Mouse (Mus musculus) intestine, postnatal 0 days (tissue): ENCODE data around the gene Slc16a2. TPM values are rescaled to one million over a fixed set of nuclear protein-coding genes. Genes with fewer than 3 reads are reported as not detected.

Experiments
- ATAC-seq: fragments of 200-750 bp; cut with Nextera tagmentation; 2 replicates; pipeline ENCODE4 v1.8.0; 2017; ENCODE audit warnings: mild to moderate bottlenecking, moderate TSS enrichment, moderate library complexity
- H3K27ac ChIP-seq: fragments of 300-500 bp; sonication (generic); 2 replicates; pipeline ENCODE4 v1.5.1; 2014; ENCODE audit warnings: mild to moderate bottlenecking, low read depth, low read length, moderate library complexity
- H3K27me3 ChIP-seq: fragments of 300-500 bp; sonication (generic); replicated peaks from 2 replicates; pipeline ENCODE4 v1.6.1; 2014; ENCODE audit warnings: low read length, mixed read lengths; ENCODE audit not compliant: control insufficient read depth, insufficient read depth
- H3K36me3 ChIP-seq: fragments of 300-500 bp; sonication (generic); 2 replicates; pipeline ENCODE4 v1.6.1; 2014; ENCODE audit warnings: mild to moderate bottlenecking, moderate library complexity; ENCODE audit not compliant: control insufficient read depth, insufficient read depth
- H3K4me1 ChIP-seq: fragments of 300-500 bp; sonication (generic); replicated peaks from 2 replicates; pipeline ENCODE4 v1.6.1; 2014; ENCODE audit warnings: antibody characterized with exemption, low read length, mixed read lengths; ENCODE audit not compliant: control insufficient read depth, insufficient read depth
- H3K4me2 ChIP-seq: fragments of 300-500 bp; sonication (generic); replicated peaks from 2 replicates; pipeline ENCODE4 v1.6.1; 2014; ENCODE audit warnings: low read depth, mild to moderate bottlenecking, moderate library complexity
- H3K4me3 ChIP-seq: fragments of 300-500 bp; sonication (generic); 2 replicates; pipeline ENCODE4 v1.5.1; 2014; ENCODE audit warnings: low read depth, low read length
- H3K9ac ChIP-seq: fragments of 300-500 bp; sonication (generic); 2 replicates; pipeline ENCODE4 v1.6.1; 2014; ENCODE audit warnings: mild to moderate bottlenecking, low read depth, low read length
- H3K9me3 ChIP-seq: fragments of 300-500 bp; sonication (generic); 2 replicates; pipeline ENCODE4 v1.6.1; 2016; ENCODE audit warnings: mixed run types; ENCODE audit not compliant: control insufficient read depth
- CTCF ChIP-seq: sonication (generic); IDR thresholded peaks from 2 replicates; pipeline ENCODE4 v1.5.1; 2016; ENCODE audit warnings: low read depth, mild to moderate bottlenecking, control low read depth, antibody characterized with exemption, moderate library complexity
- WGBS: fragments of 180-500 bp; shearing (Covaris S2); extraction: QIAGEN DNeasy Blood & Tissue Kit; methylation state at CpG from one replicate; pipeline ENCODE4 v1.1.7; 2014; 5-methylcytosine and 5-hydroxymethylcytosine counted together
- polyA plus RNA-seq: library from polyadenylated mRNA; unstranded; fragments of >200 nt; fragmentation: Nextera tagmentation; extraction: Ambion mirVana; gene quantifications from 2 replicates; pipeline ENCODE4 v1.2.1, GENCODE M21; 2015

The Slc16a2 gene
- polyA plus RNA-seq, 1 experiment from 2014 or later: 5.9 TPM

DNA sequence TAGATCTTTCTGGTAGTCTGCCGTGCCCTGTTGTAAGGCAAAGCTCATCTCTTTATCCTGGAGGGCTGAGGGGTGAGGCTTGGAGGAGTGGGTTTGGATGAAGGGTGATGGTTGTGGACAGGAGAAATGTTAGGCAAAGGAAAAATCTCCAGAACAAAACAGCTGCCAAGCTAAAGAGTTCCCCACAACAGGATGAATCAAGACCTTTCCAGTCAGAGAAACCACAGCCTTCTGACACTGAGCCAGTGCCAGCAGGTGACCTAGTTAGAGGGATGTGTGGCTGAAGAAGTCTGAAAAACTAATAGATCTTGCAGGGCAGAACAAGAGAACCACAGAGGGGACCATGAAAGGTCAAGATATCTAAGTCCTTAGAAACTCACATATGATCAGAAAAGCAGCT is 24.8 kb downstream of the Slc16a2 start:
- WGBS: 93% methylated on average over 1 of the region's 1 CpGs
- Histone ChIP-seq H3K36me3 (no peaks in the 10 kb centered on the region), H3K27me3 (no peaks in the 10 kb centered on the region), H3K4me2 (no peak overlapping the region), H3K4me3 (no peak overlapping the region), H3K27ac (no peak overlapping the region), H3K9ac (no peak overlapping the region), H3K4me1 (no peaks in the 10 kb centered on the region), H3K9me3 (no peaks in the 10 kb centered on the region)
- TF ChIP-seq CTCF: no peak
- no peak for ATAC-seq

DNA sequence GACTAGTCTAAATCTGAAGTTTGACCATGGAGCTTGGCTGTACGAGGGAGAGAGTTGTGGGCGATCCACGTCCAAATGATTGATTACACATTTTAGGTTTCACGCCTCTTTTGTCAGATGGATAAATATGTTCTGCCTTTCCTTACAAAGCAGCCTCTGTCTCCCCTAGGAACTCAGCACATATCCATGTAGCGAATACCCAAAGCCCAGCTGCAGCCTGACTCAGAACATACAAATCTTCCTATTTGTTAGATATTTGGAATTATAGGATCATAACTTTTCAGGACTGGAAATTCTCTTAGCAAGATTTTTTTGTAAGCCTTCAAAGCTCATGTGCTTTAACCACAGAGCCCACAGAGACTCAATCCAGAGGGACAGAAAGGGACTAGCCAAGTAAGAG is 26.3 kb downstream of the Slc16a2 start:
- Histone ChIP-seq H3K4me2 (no peak overlapping the region), H3K4me3 (no peak overlapping the region), H3K9ac (no peak overlapping the region), H3K4me1 (no peaks in the 10 kb centered on the region), H3K9me3 (no peaks in the 10 kb centered on the region), H3K27me3 (no peaks in the 10 kb centered on the region), H3K27ac (no peak overlapping the region), H3K36me3 (no peaks in the 10 kb centered on the region)
- ATAC-seq: no peak
- TF ChIP-seq CTCF: no peak
- 79% methylated on average over 5 of the region's 5 CpGs for WGBS

DNA sequence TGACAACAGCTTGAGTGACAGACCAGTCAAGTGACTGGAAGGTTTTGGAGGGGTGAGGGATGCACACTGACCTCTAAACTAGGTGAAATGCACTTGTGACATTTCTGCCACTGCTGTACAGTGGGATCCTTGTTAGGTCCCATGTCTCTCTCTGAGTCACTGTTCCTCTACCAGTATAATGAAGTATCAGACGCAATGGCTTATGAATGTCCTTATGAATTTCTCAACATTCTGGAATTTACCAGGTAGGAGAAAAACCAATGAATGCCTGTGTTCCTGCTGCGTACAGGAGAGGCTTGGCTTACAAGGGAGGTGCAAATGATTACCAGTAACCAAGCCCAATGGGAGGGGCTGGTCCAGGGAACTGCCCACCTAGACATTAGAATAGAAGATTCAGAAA is 30.5 kb downstream of the Slc16a2 start:
- H3K9me3 ChIP-seq: no peaks in the 10 kb centered on the region
- no peak for ATAC-seq
- H3K27ac ChIP-seq: no peak overlapping the region
- no peak overlapping the region for H3K4me3 ChIP-seq
- H3K4me2 ChIP-seq: no peak overlapping the region
- H3K27me3 ChIP-seq: no peaks in the 10 kb centered on the region
- TF ChIP-seq CTCF: no peak
- WGBS: 89% methylated on average over 2 of the region's 2 CpGs
- H3K36me3 ChIP-seq: no peaks in the 10 kb centered on the region
- no peak overlapping the region for H3K9ac ChIP-seq
- no peaks in the 10 kb centered on the region for H3K4me1 ChIP-seq

DNA sequence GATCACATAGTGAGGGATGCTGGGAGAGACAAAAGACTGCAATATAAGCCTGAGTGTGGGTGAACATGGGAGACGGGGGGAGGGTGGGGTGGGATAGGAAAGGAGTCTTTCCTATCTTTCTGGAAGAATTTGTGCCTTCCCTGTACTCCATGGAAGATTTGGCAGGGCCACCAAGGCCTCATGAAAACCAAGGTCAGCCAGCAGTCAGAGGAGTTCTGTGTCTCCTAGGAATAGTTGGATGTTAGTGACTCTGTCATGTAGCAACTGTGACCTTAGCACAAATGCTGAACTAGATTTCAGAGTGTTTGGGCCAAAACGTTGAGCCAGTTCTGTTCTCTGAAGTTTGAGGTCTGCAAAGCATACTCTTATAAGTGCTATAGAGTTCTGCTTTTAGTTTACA is 36.1 kb downstream of the Slc16a2 start:
- no peak overlapping the region for H3K9ac ChIP-seq
- H3K4me1 ChIP-seq: no peaks in the 10 kb centered on the region
- ATAC-seq: no peak
- no peak for TF ChIP-seq CTCF
- H3K27me3 ChIP-seq: peaks cover 3% of the 10 kb centered on the region; the same call in 1 of the 2 replicates
- H3K36me3 ChIP-seq: no peaks in the 10 kb centered on the region
- H3K4me2 ChIP-seq: no peak overlapping the region
- no peak overlapping the region for H3K27ac ChIP-seq
- WGBS: 54% methylated on average over 2 of the region's 2 CpGs
- H3K4me3 ChIP-seq: no peak overlapping the region
- no peaks in the 10 kb centered on the region for H3K9me3 ChIP-seq

DNA sequence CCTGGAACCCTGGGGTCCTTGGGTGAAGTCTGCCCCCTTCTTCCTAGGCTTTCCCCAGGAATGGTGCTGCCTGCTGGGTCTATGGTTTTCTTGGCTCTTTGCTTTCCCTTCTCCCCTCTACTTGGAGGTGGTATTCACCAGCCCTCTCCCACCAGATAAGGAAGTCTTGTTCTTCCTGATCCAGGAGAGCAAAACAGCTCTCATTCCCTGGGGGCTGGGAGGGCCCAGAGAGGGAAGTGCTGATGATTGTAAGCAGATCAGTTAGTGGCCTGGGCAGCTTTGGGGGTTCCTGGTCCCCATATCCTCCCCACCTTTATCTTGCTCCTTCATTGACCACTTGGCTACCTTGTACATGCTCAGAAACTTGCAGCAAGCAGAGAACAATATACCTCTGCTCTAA is 45.4 kb downstream of the Slc16a2 start:
- no peak overlapping the region for H3K9ac ChIP-seq
- ATAC-seq: no peak
- no peak for TF ChIP-seq CTCF
- H3K4me3 ChIP-seq: no peak overlapping the region
- H3K9me3 ChIP-seq: no peaks in the 10 kb centered on the region
- no peaks in the 10 kb centered on the region for H3K36me3 ChIP-seq
- no peak overlapping the region for H3K27ac ChIP-seq
- H3K4me1 ChIP-seq: no peaks in the 10 kb centered on the region
- H3K27me3 ChIP-seq: 0 out of 2 replicates have a peak, but pooled peaks cover 2% of the 10 kb centered on the region
- H3K4me2 ChIP-seq: no peak overlapping the region

DNA sequence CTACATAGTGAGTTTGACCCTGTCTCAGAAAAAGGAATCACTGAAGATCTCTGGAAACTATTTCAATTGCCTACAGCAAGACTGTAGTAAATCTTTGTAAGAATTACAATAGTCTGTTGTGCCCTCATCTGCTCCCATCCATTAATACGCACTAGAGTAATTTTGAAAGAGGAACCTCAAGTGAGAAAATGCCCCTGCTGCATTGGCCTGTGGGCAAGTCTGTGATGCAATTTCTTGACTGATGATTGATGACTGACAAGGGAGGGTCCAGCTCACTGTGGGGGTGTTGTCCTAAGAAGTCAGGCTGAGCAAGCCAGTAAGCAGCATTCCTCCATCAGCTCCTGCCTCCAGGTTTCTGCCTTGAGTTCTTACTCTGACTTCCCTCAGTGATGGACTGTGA is 75.6 kb downstream of the Slc16a2 start:
- H3K9ac ChIP-seq: no peak overlapping the region
- no peak overlapping the region for H3K4me2 ChIP-seq
- no peaks in the 10 kb centered on the region for H3K9me3 ChIP-seq
- no peak overlapping the region for H3K4me3 ChIP-seq
- H3K27me3 ChIP-seq: no peaks in the 10 kb centered on the region; the same call in 1 of the 2 replicates
- H3K27ac ChIP-seq: no peak overlapping the region
- 97% methylated on average over 1 of the region's 1 CpGs for WGBS
- no peaks in the 10 kb centered on the region for H3K36me3 ChIP-seq
- no peaks in the 10 kb centered on the region for H3K4me1 ChIP-seq
- no peak for TF ChIP-seq CTCF
- ATAC-seq: no peak
